Comparison of ENCODE assay signal across 16 mouse cellular contexts in the genomic region with DNA sequence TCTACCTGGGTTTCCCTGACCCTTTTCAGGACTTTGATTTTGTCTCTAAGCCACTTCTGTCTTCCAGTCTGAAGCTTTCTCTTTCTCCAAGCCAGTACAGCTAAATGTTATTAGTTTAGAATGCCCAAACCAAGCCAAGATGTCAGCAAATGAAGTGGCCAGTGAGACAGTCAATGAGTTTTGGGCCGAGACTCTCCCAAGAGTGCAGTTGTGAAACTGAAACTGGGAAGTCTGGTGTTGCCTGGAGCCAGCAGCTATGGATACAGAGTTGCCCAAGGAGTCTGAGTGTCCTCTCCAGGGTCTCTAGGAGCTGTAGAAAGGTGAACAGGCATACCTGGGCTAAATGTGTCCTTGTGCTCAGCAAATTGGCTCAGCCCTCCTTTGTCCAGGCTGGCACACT.
A peak's percentile ranks its signal among the peaks of the same experiment; 100 is the strongest.
DNase-seq lines count a peak whose midpoint lies in the region; ATAC-seq lines count a peak whose summit lies in the region.
"Had no signal": no experiment of that assay in that cellular context is flagged by ENCODE, and none has a peak within 500 bp of the region (broad histone marks: within the 10 kb centered on the region; RNA-seq: fewer than 3 reads in every experiment).

No protein-coding gene starts in this region.

- no peak overlapping the region for H3K9ac ChIP-seq in heart, embryonic 11.5 days (ENCODE audit: low read depth, low read length)
- H3K9ac ChIP-seq in heart, embryonic 13.5 days = no peak overlapping the region
- H3K9ac ChIP-seq in forebrain, embryonic 14.5 days (ENCODE audit: low read length) = no peak overlapping the region
- H3K9ac ChIP-seq: heart, embryonic 15.5 days had no signal

- no peak overlapping the region for H3K27ac ChIP-seq in heart, embryonic 11.5 days (ENCODE audit: low read depth, low read length)
- H3K27ac ChIP-seq in heart, embryonic 13.5 days (replicated peaks) = peak overlapping the region; percentile 24; the same call in 1 of the 2 replicates
- H3K27ac ChIP-seq in forebrain, embryonic 14.5 days (ENCODE audit: low read depth, low read length) = no peak overlapping the region
- H3K27ac ChIP-seq: heart, embryonic 15.5 days had no signal

- ATAC-seq in heart, embryonic 11.5 days (replicated peaks; ENCODE audit: insufficient number of reproducible peaks, low FRiP score, low TSS enrichment) = no peak
- 0 out of 2 replicates have a peak, but pooled peaks have one; percentile 36 for ATAC-seq in common myeloid progenitor, adult 5-6 weeks (replicated peaks; ENCODE audit: low read depth, poor library complexity, severe bottlenecking)
- ATAC-seq in heart, embryonic 13.5 days (ENCODE audit: extremely low read depth, insufficient number of reproducible peaks, low FRiP score, low TSS enrichment) = no peak
- no peak for ATAC-seq in forebrain, embryonic 14.5 days
- ATAC-seq: CD4-positive, CD25-positive, alpha-beta regulatory T cell, adult 4 months; forebrain, embryonic 16.5 days; inflammation-experienced regulatory T-cells, adult 6 months had no signal

- no peaks in the 10 kb centered on the region for H3K9me3 ChIP-seq in heart, embryonic 11.5 days (replicated peaks; ENCODE audit: control insufficient read depth, low read length)
- no peaks in the 10 kb centered on the region for H3K9me3 ChIP-seq in heart, embryonic 13.5 days
- H3K9me3 ChIP-seq in forebrain, embryonic 14.5 days (replicated peaks; ENCODE audit: control insufficient read depth, low read length) = no peaks in the 10 kb centered on the region
- H3K9me3 ChIP-seq: heart, embryonic 15.5 days; megakaryocyte, embryonic 14.5 days had no signal

- no peak overlapping the region for H3K4me2 ChIP-seq in heart, embryonic 11.5 days
- no peak overlapping the region for H3K4me2 ChIP-seq in heart, embryonic 13.5 days
- no peak overlapping the region for H3K4me2 ChIP-seq in forebrain, embryonic 14.5 days (ENCODE audit: low read length)
- H3K4me2 ChIP-seq: heart, embryonic 15.5 days had no signal

- 0 out of 2 replicates have a peak, but pooled peaks cover 3% of the 10 kb centered on the region for H3K4me1 ChIP-seq in heart, embryonic 11.5 days (ENCODE audit: control insufficient read depth, insufficient read depth, low read length)
- H3K4me1 ChIP-seq in heart, embryonic 13.5 days = peaks cover 17% of the 10 kb centered on the region
- no peaks in the 10 kb centered on the region for H3K4me1 ChIP-seq in forebrain, embryonic 14.5 days (ENCODE audit: control insufficient read depth, insufficient read depth, low read length)
- H3K4me1 ChIP-seq: megakaryocyte, embryonic 14.5 days had no signal

- 81% methylated on average over 1 of the region's 1 CpGs for WGBS in heart, embryonic 11.5 days (ENCODE audit: insufficient replicate concordance)
- WGBS in heart, embryonic 13.5 days = 64% methylated on average over 1 of the region's 1 CpGs
- 86% methylated on average over 1 of the region's 1 CpGs for WGBS in forebrain, embryonic 14.5 days

- H3K4me3 ChIP-seq in heart, embryonic 11.5 days (ENCODE audit: low read depth, low read length) = no peak overlapping the region
- H3K4me3 ChIP-seq in heart, embryonic 13.5 days = no peak overlapping the region
- H3K4me3 ChIP-seq in forebrain, embryonic 14.5 days (ENCODE audit: low read depth, low read length) = no peak overlapping the region
- H3K4me3 ChIP-seq: heart, embryonic 15.5 days; megakaryocyte, embryonic 14.5 days had no signal

- peak; percentile 56 to 72 for DNase-seq in heart, adult 18-20 months
- peak; percentile 81 for DNase-seq in lung, postnatal 10 days
- DNase-seq in forebrain, embryonic 14.5 days (ENCODE audit: low spot score) = no peak
- no peak for DNase-seq in spleen, postnatal 4 days (ENCODE audit: low spot score in 2 of 2)
- no peak for DNase-seq in embryo, embryonic 10 days (ENCODE audit: low spot score)
- DNase-seq: cerebellum, adult 8-10 months; left cerebral cortex, postnatal 4 days; spleen, adult 18-20 months had no signal

- no peaks in the 10 kb centered on the region for H3K36me3 ChIP-seq in heart, embryonic 11.5 days (ENCODE audit: control insufficient read depth, insufficient read depth, low read length)
- no peaks in the 10 kb centered on the region for H3K36me3 ChIP-seq in heart, embryonic 13.5 days
- H3K36me3 ChIP-seq in forebrain, embryonic 14.5 days (ENCODE audit: control insufficient read depth, insufficient read depth, low read length) = no peaks in the 10 kb centered on the region
- H3K36me3 ChIP-seq: heart, embryonic 15.5 days had no signal

- no peaks in the 10 kb centered on the region for H3K27me3 ChIP-seq in heart, embryonic 11.5 days (ENCODE audit: control insufficient read depth, insufficient read depth, low read length)
- no peaks in the 10 kb centered on the region for H3K27me3 ChIP-seq in heart, embryonic 13.5 days (replicated peaks)
- no peaks in the 10 kb centered on the region for H3K27me3 ChIP-seq in forebrain, embryonic 14.5 days (replicated peaks; ENCODE audit: control insufficient read depth, insufficient read depth, low read length)
- H3K27me3 ChIP-seq: heart, embryonic 15.5 days; megakaryocyte, embryonic 14.5 days had no signal

Comparison
In these comparisons a context has a peak if more than half of its experiments do, and no peak if none do; other contexts are left out.
1. DNase-seq: peak in heart, adult 18-20 months (2 of 2) and lung, postnatal 10 days (single experiment); none in forebrain, embryonic 14.5 days (single experiment), spleen, postnatal 4 days (0 of 2) and embryo, embryonic 10 days (single experiment).